Mouse (Mus musculus) neural tube, embryonic 10.5 days (tissue): Measurements from ENCODE around the gene Ndufb6.

Experiments
- DNase-seq: peaks from one replicate; pipeline ENCODE4 v3.0.0-alpha.2; 2017; ENCODE audit warnings: low spot score; ENCODE audit errors: extremely low spot score

Ndufb6 gene

GRCm38 (mm10) chr4:40254385-40255103, 24.7 kb downstream of the Ndufb6 start:
- DNase-seq: no peak

DNA sequence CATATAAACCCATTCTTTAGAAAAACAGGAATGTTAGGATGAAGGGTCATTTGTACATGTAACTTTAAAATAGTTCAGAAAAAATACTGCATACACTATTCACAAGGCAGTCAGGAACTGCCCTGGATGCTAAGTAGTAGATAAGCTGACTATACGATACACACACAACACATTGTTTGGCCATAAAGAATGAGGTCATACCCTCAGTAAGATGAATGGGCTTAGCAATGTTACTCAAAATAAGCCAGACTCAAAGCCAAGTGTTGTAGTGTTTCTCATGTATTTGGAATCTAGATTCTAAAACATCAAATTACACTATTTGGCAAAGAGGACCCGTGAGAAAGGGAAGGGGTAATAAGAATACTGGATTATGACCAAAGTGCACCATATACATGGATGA, 25.5 kb downstream of the Ndufb6 start:
- DNase-seq: no peak

GRCm38 (mm10) chr4:40250984-40251383, 28.2 kb downstream of the Ndufb6 start:
- no peak for DNase-seq

DNA sequence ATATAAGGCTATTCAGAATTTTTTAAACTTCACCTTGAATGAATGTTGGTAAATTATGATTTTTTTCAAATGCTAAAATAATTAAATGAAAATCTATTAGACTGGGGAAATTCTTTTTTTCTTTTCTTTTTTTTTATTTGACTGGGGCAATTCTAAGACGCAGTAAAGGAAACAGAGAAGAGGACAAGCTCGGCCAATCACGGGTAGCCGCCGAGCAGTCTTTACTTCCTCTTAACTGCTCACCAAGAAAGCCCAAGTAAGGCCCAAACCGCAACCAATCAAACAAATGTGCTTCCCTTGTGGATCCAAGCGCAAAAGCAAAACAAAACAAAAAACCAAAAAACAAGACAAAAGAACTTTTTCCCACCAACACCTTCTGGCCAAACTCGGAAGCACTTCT, 35.2 kb downstream of the Ndufb6 start:
- DNase-seq: no peak

GRCm38 (mm10) chr4:40243006-40243405, 36.2 kb downstream of the Ndufb6 start:
- no peak for DNase-seq

GRCm38 (mm10) chr4:40241928-40242327, 37.3 kb downstream of the Ndufb6 start:
- no peak for DNase-seq

DNA sequence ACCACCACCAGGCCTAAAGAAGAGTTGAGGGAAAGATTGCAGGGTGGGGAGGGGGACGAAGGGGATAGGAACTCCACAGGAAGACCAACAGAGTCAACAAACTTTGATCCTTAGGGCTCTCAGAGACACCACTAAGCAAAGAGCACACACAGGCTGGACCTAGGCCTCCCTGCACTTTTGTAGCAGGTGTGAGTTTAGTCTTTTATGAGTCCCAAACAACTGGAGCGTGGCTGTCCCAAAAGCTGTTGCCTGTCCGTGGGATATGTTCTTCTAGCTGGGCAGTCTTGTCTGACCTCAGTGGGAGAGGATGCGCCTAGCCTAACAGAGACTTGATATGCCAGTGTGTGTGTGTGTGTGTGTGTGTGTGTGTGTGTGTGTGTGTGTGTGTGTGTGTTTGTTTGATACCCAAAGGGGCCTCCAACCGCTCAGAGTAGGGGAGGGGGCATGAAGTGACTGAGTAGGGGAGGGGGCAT, 38.9 kb downstream of the Ndufb6 start:
- DNase-seq: peak; percentile 23

- peak; percentile 45 for DNase-seq
These were observed 39.6 kb downstream of the Ndufb6 start, which contains the start of gene Ddx58 for GRCm38 (mm10) chr4:40239409-40240271. TSS of gene Ddx58 (minus strand) at chr4:40239828.

DNA sequence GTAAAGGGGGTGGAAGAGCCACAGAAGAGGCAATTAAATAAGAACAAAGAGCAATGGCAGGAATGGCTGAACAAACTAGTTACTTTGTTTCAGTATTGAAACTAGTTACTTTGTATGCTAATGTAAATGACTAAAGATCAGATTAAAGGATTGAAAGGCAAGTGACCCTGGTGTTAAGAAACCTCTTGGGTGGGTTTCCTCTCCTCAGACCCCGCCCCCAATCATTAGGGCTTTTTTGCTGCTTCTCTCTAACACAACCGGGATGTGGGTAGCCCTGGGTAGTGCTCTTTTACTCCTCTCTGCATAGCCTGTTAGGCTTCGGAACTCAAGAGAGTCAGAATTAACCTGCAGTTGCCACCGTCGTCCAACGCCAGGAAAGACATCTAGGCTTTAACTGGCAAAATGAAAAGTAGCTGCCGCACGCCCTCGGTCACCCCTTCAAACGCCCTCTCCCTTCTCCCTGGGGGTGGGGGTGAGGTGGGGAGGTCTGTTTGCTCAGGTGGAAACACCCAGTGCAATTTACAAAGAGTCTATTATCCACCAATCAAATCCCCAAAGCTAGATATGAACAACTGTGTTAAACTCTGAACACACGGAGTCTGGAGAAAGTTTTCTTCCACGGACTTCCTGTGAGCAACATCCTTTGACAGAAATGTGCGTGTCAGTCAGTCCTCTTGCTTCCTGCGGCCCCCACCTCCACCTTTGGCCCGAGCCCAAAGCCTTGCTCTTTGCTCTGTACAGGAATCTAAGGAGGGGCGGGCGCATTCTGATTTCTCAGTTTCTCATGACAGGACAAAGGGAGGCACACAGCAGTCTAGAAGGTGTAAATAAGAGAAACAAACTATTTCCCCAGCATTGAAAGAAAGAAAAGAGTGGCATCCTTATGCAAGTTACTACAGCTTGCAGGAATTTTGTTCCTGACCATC, 40.5 kb downstream of the Ndufb6 start:
- DNase-seq: peak; percentile 30

- DNase-seq: no peak
These were observed 42.4 kb downstream of the Ndufb6 start for GRCm38 (mm10) chr4:40236829-40237228.

DNA sequence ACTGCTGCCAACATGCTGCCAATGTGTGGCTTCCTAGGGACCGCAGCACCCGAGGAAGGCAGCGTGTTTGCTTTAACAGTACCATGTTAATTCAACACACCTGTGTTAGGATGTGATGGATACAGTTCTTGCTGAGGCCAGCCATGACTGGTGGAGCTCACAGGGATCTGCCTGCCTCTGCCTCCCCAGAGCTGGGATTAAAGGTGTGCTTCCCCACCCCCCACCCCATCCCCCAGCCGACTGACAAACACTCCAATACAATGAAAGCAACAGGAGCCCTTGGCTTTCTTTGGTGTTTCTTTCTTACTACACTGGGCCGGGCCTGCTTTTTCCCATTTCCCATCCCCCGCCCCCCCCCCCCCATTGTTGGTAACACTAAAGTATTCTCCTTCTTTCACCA, 45.0 kb downstream of the Ndufb6 start:
- DNase-seq: no peak

DNA sequence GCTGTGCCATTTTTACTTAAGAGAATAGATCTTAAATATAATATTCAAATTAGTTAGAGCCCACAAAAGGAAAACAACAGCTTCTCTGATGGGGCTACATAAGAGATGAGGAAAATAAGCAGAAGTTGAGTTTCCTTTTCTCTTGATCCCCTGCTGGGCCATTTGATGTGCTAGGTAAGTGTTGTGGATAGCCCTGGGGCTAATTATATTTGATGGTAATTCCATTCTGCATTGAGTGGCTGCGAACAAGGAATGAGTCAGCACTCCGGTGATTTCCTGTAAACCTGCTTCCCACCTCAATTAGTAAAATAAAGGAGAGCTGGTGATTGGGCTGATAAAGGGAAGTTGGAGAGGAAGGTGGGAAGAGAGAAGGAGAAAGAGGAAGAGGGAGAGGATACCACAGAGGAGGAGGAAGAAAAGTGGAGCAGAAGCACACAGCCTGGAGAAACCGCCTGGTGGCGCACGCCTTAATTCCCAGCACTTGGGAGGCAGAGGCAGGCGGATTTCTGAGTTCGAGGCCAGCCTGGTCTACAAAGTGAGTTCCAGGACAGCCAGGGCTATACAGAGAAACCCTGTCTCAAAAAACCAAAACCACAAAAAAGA, 46.1 kb downstream of the Ndufb6 start:
- DNase-seq: no peak

GRCm38 (mm10) chr4:40229723-40230122, 49.5 kb downstream of the Ndufb6 start:
- no peak for DNase-seq

DNA sequence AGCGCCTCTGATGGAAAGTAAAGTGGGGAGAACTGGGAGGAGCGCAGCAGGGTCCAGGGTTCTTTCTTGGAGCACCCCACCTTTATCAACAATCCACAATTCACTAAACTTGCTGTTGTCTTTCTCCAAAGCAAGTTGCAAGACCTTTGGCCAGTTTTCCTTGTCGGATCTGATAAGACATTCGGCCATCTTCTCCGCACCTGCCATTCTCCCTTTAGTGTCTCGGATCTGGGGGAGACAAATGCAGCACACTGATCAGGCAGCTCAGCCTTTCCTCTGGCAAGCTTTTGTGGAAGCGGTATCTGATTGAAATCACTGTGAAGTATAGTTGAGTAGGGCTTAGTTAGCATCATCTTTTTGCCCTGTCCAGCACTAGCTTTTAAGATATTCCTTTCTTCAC, 51.3 kb downstream of the Ndufb6 start:
- DNase-seq: no peak

DNA sequence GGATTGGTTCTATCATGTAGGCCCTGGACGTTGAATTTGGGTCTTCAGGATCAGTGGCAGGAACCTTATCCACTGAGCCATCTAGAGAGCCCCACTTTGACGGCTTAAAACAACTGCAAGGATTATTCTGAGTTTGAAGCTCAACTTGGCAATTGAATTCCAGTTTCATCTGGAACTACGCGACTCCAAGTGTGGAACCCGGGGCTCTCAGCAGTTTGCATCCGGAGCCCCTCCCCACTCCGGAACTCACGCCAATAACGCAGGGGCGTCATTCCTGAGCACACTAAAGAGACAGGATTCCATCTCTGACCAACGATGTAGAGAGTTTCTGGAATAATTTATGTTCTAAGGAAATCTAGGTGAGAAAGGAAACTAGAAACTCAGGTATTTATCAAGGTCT, 52.1 kb downstream of the Ndufb6 start:
- no peak for DNase-seq

GRCm38 (mm10) chr4:40226095-40226494, 53.1 kb downstream of the Ndufb6 start:
- DNase-seq: no peak

DNA sequence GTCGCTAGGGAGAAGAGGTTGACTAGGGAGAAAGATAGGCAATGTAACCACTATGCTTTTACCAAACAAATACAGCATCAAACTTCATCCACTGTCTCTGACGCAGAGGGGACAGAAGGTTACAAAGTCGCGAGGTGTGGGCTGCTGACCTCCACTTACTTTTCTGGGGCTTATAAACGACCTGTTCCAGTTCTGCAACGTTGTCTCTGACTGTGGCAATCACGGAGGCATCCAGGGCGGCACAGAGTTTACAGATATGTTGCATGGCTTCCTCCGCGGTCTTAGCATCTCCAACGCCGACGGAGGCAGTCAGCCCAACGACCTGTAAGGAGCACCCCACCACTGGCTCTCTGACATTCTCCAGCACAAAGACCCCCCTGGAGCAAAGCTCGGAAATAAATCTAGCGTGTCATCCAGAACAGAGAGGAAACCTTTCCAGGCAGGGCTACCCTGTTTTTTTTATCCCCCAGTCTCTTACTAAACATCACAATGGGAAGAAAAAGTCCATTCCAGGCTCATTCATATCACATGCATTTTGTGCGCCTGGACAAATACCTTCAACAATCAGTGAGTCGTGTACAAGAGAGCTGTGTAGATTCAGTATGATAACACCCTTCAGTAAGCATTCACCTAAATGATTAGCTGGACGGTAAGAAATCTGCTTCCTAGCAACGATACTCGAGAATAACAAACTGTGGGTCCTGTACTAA, 57.2 kb downstream of the Ndufb6 start:
- no peak for DNase-seq

DNA sequence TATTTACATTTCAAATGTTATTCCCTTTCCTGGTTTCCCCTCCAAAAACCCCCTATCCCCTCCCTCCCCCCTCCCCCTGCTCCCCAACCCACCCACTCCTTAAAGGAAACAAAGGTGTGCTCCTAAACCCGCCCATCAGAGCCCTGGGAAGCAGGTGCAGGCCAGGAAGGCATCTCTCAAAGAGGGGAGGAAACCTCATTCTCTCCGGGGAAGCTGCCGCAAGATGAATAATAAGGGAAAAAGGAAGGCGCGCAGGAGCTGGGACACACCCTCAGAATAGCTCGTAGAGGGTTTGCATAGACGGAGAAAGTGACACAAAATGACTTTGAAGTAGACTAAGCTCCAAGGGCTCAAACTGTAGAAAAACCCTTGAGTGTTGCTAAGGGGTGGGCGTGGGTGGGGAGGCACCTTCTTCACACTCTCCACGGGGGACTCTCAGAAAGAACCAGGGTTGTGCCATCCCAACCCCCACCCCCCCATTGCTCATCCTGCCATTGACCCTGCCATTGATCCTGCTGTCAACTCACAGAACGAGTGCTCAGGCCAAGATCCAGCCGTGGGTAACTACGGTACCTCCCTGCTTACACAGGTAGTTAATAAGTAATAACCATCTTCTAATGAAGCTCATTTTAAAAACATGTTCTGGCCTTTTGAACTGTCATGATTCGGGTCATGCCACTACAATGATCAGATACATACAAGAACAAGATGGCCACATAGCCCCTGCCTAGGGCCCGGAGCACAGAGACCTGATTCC, 58.0 kb downstream of the Ndufb6 start:
- DNase-seq: no peak
